In genomic region chr2:32394973-32395372, GRCm38 (mm10) we compare ENCODE assay signal across 8 mouse cellular contexts. TPM values are rescaled to one million over a fixed set of nuclear protein-coding genes. Genes with fewer than 3 reads are reported as not detected.
DNase-seq lines count a peak whose midpoint lies in the region; ATAC-seq and TF ChIP-seq lines count a peak whose summit lies in the region.

No protein-coding gene starts in this region.

- H3K4me1 ChIP-seq in forebrain, embryonic 10.5 days = peaks cover 36% of the 10 kb centered on the region
- H3K4me1 ChIP-seq in intestine, postnatal 0 days (replicated peaks; ENCODE audit: control insufficient read depth, insufficient read depth, low read length) = 0 out of 2 replicates have a peak, but pooled peaks cover 3% of the 10 kb centered on the region
- peaks cover 10% of the 10 kb centered on the region; the same call in 1 of the 2 replicates for H3K4me1 ChIP-seq in lung, postnatal 0 days (ENCODE audit: insufficient read depth, low read depth, low read length)

- peak overlapping the region; percentile 84 for H3K4me2 ChIP-seq in intestine, postnatal 0 days (replicated peaks; ENCODE audit: low read depth)
- H3K4me2 ChIP-seq in lung, postnatal 0 days (replicated peaks; ENCODE audit: low read depth, low read length) = peak overlapping the region; percentile 89

- H3K9ac ChIP-seq in intestine, postnatal 0 days (ENCODE audit: low read depth, low read length) = peak overlapping the region; percentile 88; the same call in 1 of the 2 replicates
- H3K9ac ChIP-seq in lung, postnatal 0 days (replicated peaks; ENCODE audit: low read depth) = peak overlapping the region; percentile 24

- TF ChIP-seq EP300 in lung, postnatal 0 days (IDR thresholded peaks at IDR 0.05) = no peak

- H3K9me3 ChIP-seq in forebrain, embryonic 10.5 days = peaks cover 4% of the 10 kb centered on the region; the same call in 1 of the 2 replicates
- no peaks in the 10 kb centered on the region for H3K9me3 ChIP-seq in intestine, postnatal 0 days (ENCODE audit: control insufficient read depth)
- H3K9me3 ChIP-seq in lung, postnatal 0 days (ENCODE audit: low read length) = no peaks in the 10 kb centered on the region

- peak; percentile 74 for TF ChIP-seq CTCF in layer of hippocampus, adult 2 months (conservative IDR thresholded peaks at IDR 0.05)
- TF ChIP-seq CTCF in intestine, postnatal 0 days (IDR thresholded peaks at IDR 0.05; ENCODE audit: low read depth) = peak; percentile 70
- TF ChIP-seq CTCF in lung, postnatal 0 days (IDR thresholded peaks at IDR 0.05) = peak; percentile 65

- no peaks in the 10 kb centered on the region for H3K27me3 ChIP-seq in forebrain, embryonic 10.5 days (ENCODE audit: poor library complexity, severe bottlenecking)
- no peaks in the 10 kb centered on the region for H3K27me3 ChIP-seq in intestine, postnatal 0 days (replicated peaks; ENCODE audit: control insufficient read depth, insufficient read depth, low read length)
- H3K27me3 ChIP-seq in lung, postnatal 0 days (replicated peaks; ENCODE audit: insufficient read depth, low read length) = no peaks in the 10 kb centered on the region
- H3K27me3 ChIP-seq in splenic B cell, adult 2 months (ENCODE audit: control insufficient read depth, insufficient read depth, low read length, poor library complexity, severe bottlenecking) = no peaks in the 10 kb centered on the region

- peak overlapping the region; percentile 86 for H3K4me3 ChIP-seq in layer of hippocampus, adult 2 months
- peak overlapping the region; percentile 80 for H3K4me3 ChIP-seq in forebrain, embryonic 10.5 days
- peak overlapping the region; percentile 86 for H3K4me3 ChIP-seq in intestine, postnatal 0 days (ENCODE audit: low read depth, low read length)
- peak overlapping the region; percentile 87 for H3K4me3 ChIP-seq in lung, postnatal 0 days (ENCODE audit: low read depth, low read length)

- DNase-seq in layer of hippocampus, adult 2 months (ENCODE audit: low spot score in 2 of 2) = peak; percentile 41 to 47
- no peak for DNase-seq in layer of hippocampus, adult 9-10 months (ENCODE audit: low spot score)
- DNase-seq in R1 (ENCODE audit: low read depth, low spot score) = peak; percentile 56
- DNase-seq in forebrain, embryonic 10.5 days (ENCODE audit: extremely low spot score, low spot score) = no peak
- DNase-seq in lung, postnatal 0 days (ENCODE audit: low spot score) = peak; percentile 65
- peak; percentile 43 for DNase-seq in splenic B cell, adult 2 months (ENCODE audit: low read depth, low spot score)
- DNase-seq in adipocyte (ENCODE audit: low spot score) = no peak

- H3K36me3 ChIP-seq in forebrain, embryonic 10.5 days (replicated peaks) = peaks cover 17% of the 10 kb centered on the region
- peaks cover under 1% of the 10 kb centered on the region; the same call in 1 of the 2 replicates for H3K36me3 ChIP-seq in intestine, postnatal 0 days (ENCODE audit: control insufficient read depth, insufficient read depth)
- no peaks in the 10 kb centered on the region for H3K36me3 ChIP-seq in lung, postnatal 0 days (ENCODE audit: insufficient read depth, low read length)
- no peaks in the 10 kb centered on the region for H3K36me3 ChIP-seq in splenic B cell, adult 2 months (ENCODE audit: control insufficient read depth, insufficient read depth, low read length, poor library complexity, severe bottlenecking)

- no peak for ATAC-seq in intestine, postnatal 0 days
- ATAC-seq in lung, postnatal 0 days = no peak; the same call in 1 of the 2 replicates

- H3K27ac ChIP-seq in layer of hippocampus, adult 2 months = peak overlapping the region; percentile 96
- H3K27ac ChIP-seq in forebrain, embryonic 10.5 days = peak overlapping the region; percentile 90
- peak overlapping the region; percentile 91 for H3K27ac ChIP-seq in intestine, postnatal 0 days (ENCODE audit: low read depth, low read length)
- peak overlapping the region; percentile 92 for H3K27ac ChIP-seq in lung, postnatal 0 days (ENCODE audit: low read length)

- 7% methylated on average over 8 of the region's 8 CpGs for WGBS in forebrain, embryonic 10.5 days
- 3% methylated on average over 8 of the region's 8 CpGs for WGBS in intestine, postnatal 0 days
- 2% methylated on average over 8 of the region's 8 CpGs for WGBS in lung, postnatal 0 days

RNA-seq across cellular contexts. Expression of gene Ptges2, which starts 0.7 kb away (rescaled TPM):
- total RNA-seq in layer of hippocampus, adult 2 months (2021) = 10 to 100 TPM; 33.8 to 35.5 TPM
- polyA plus RNA-seq in forebrain, embryonic 10.5 days (2016; fragmentation: Nextera tagmentation; extraction: Ambion mirVana) = 23.8 and 26.4 TPM in 2 replicates
- polyA plus RNA-seq in intestine, postnatal 0 days (2015; fragmentation: Nextera tagmentation; extraction: Ambion mirVana) = 47.3 and 49.4 TPM in 2 replicates
- 21.8 and 22.9 TPM in 2 replicates for polyA plus RNA-seq in lung, postnatal 0 days (2015; fragmentation: Nextera tagmentation; extraction: Ambion mirVana)

RNA-seq across cellular contexts. Expression of gene Lcn2, which starts 6.9 kb away (rescaled TPM):
- under 1 TPM in 1 of 2 experiments, not detected in 1; 0.69 TPM for total RNA-seq in layer of hippocampus, adult 2 months (2021)
- polyA plus RNA-seq in forebrain, embryonic 10.5 days (2016; fragmentation: Nextera tagmentation; extraction: Ambion mirVana) = not detected in 2 replicates
- polyA plus RNA-seq in intestine, postnatal 0 days (2015; fragmentation: Nextera tagmentation; extraction: Ambion mirVana) = 4.8 and 5.4 TPM in 2 replicates
- 223 and 355 TPM in 2 replicates for polyA plus RNA-seq in lung, postnatal 0 days (2015; fragmentation: Nextera tagmentation; extraction: Ambion mirVana)

RNA-seq across cellular contexts. Expression of gene 1110008P14Rik, which starts 13.2 kb away (rescaled TPM):
- 100 to 1,000 TPM; 160 to 170 TPM for total RNA-seq in layer of hippocampus, adult 2 months (2021)
- 36.3 and 37.5 TPM in 2 replicates for polyA plus RNA-seq in forebrain, embryonic 10.5 days (2016; fragmentation: Nextera tagmentation; extraction: Ambion mirVana)
- 95.0 and 100 TPM in 2 replicates for polyA plus RNA-seq in intestine, postnatal 0 days (2015; fragmentation: Nextera tagmentation; extraction: Ambion mirVana)
- polyA plus RNA-seq in lung, postnatal 0 days (2015; fragmentation: Nextera tagmentation; extraction: Ambion mirVana) = 73.4 and 78.1 TPM in 2 replicates

RNA-seq across cellular contexts. Expression of gene Dnm1, which starts 41.8 kb away (rescaled TPM):
- total RNA-seq in layer of hippocampus, adult 2 months (2021) = 1,000 to 10,000 TPM; 1,274 to 1,381 TPM
- polyA plus RNA-seq in forebrain, embryonic 10.5 days (2016; fragmentation: Nextera tagmentation; extraction: Ambion mirVana) = 7.8 and 9.7 TPM in 2 replicates
- 23.5 and 30.0 TPM in 2 replicates for polyA plus RNA-seq in intestine, postnatal 0 days (2015; fragmentation: Nextera tagmentation; extraction: Ambion mirVana)
- 5.0 and 5.1 TPM in 2 replicates for polyA plus RNA-seq in lung, postnatal 0 days (2015; fragmentation: Nextera tagmentation; extraction: Ambion mirVana)

RNA-seq across cellular contexts. Expression of gene Ciz1, which starts 42.8 kb away (rescaled TPM):
- 10 to 100 TPM; 75.3 to 92.7 TPM for total RNA-seq in layer of hippocampus, adult 2 months (2021)
- polyA plus RNA-seq in forebrain, embryonic 10.5 days (2016; fragmentation: Nextera tagmentation; extraction: Ambion mirVana) = 57.7 and 70.3 TPM in 2 replicates
- polyA plus RNA-seq in intestine, postnatal 0 days (2015; fragmentation: Nextera tagmentation; extraction: Ambion mirVana) = 20.1 and 20.7 TPM in 2 replicates
- 20.1 and 20.4 TPM in 2 replicates for polyA plus RNA-seq in lung, postnatal 0 days (2015; fragmentation: Nextera tagmentation; extraction: Ambion mirVana)

Comparison
In these comparisons a context has a peak if more than half of its experiments do, and no peak if none do; other contexts are left out.
1. DNase-seq: peak in layer of hippocampus, adult 2 months (2 of 2), R1 (single experiment), lung, postnatal 0 days (single experiment) and splenic B cell, adult 2 months (single experiment); none in layer of hippocampus, adult 9-10 months (single experiment), forebrain, embryonic 10.5 days (single experiment) and adipocyte (single experiment).
2. RNA of gene Lcn2, which starts 6.9 kb away (polyA plus RNA-seq): 223 to 355 TPM in lung, postnatal 0 days; 4.8 to 5.4 TPM in intestine, postnatal 0 days and not detected in forebrain, embryonic 10.5 days; every median in the first group is over 10 times any median in the second.
3. Peak in every context shown above with its lines, with median percentiles within 50 percentile points of each other: H3K27ac ChIP-seq, H3K4me3 ChIP-seq and CTCF ChIP-seq.